Mouse (Mus musculus) small intestine, adult 2 months (tissue): ENCODE results near the gene Usp46. TPM values are rescaled to one million over a fixed set of nuclear protein-coding genes. Genes with fewer than 3 reads are reported as not detected.

Source experiments
- H3K27ac ChIP-seq: fragments of 200-500 bp; 2 replicates; pipeline ENCODE4 v1.5.1; 2012; ENCODE audit warnings: low read depth, low read length, control low read depth, inconsistent platforms; ENCODE audit not compliant: insufficient read depth
- H3K27me3 ChIP-seq: fragments of 200-500 bp; 2 replicates; pipeline ENCODE4 v1.6.1; 2012; ENCODE audit warnings: mild to moderate bottlenecking, moderate library complexity, low read length, inconsistent platforms; ENCODE audit not compliant: control insufficient read depth, insufficient read depth
- H3K36me3 ChIP-seq: fragments of 200-500 bp; 2 replicates; pipeline ENCODE4 v1.6.1; 2012; ENCODE audit warnings: mild to moderate bottlenecking, low read length, control low read depth, inconsistent platforms; ENCODE audit not compliant: control insufficient read depth, insufficient read depth
- H3K4me1 ChIP-seq: fragments of 200-500 bp; 2 replicates; pipeline ENCODE4 v1.6.1; 2012; ENCODE audit warnings: low read length, inconsistent platforms, mixed read lengths; ENCODE audit not compliant: control insufficient read depth, insufficient read depth, insufficient read length
- H3K4me3 ChIP-seq: fragments of 200-500 bp; 2 replicates; pipeline ENCODE4 v1.5.1; 2012; ENCODE audit warnings: low read depth, mild to moderate bottlenecking, control low read depth, inconsistent platforms, low read length, moderate library complexity
- CTCF ChIP-seq: fragments of 200-500 bp; IDR thresholded peaks from 2 replicates; pipeline ENCODE4 v1.5.1; 2012; ENCODE audit warnings: low read depth, mild to moderate bottlenecking, control low read depth, inconsistent platforms, low read length, moderate library complexity, mixed read lengths; ENCODE audit not compliant: insufficient replicate concordance, insufficient read length; ENCODE audit errors: extremely low read depth
- POLR2A ChIP-seq: fragments of 200-500 bp; IDR thresholded peaks from 2 replicates; pipeline ENCODE4 v1.6.1; 2012; ENCODE audit warnings: low read depth, mild to moderate bottlenecking, control low read depth, inconsistent platforms, low read length, moderate library complexity
- WGBS: fragments of 180-500 bp; shearing (Covaris S2); methylation state at CpG from one replicate; pipeline ENCODE4 v1.1.7; 2018; 5-methylcytosine and 5-hydroxymethylcytosine counted together
- polyA plus RNA-seq: library from polyadenylated mRNA; depleted of rRNA; stranded (reverse); fragments of >200 nt; gene quantifications from 2 replicates; pipeline ENCODE4 v1.2.3, GENCODE M21; 2012

Usp46 gene
- polyA plus RNA-seq, 1 experiment = 0.96 TPM

- 92% methylated on average over 4 of the region's 4 CpGs for WGBS
- TF ChIP-seq CTCF (no peak), POLR2A (no peak)
These were observed 27.7 kb downstream of the Usp46 start for GRCm38 (mm10) chr5:74040541-74040940.

GRCm38 (mm10) chr5:74035454-74035853 lies 32.8 kb downstream of the Usp46 start:
- Histone ChIP-seq H3K27me3 (no peaks in the 10 kb centered on the region), H3K27ac (no peak overlapping the region), H3K36me3 (peaks cover 7% of the 10 kb centered on the region), H3K4me1 (no peaks in the 10 kb centered on the region; the same call in 1 of the 2 replicates), H3K4me3 (no peak overlapping the region)
- WGBS = 90% methylated on average over 2 of the region's 2 CpGs
- no peak for TF ChIP-seq POLR2A
- TF ChIP-seq CTCF = no peak

More at GRCm38 (mm10) chr5:74040541-74040940, 27.7 kb downstream of the Usp46 start:
- Histone ChIP-seq H3K4me3 (no peak overlapping the region), H3K27me3 (no peaks in the 10 kb centered on the region), H3K4me1 (no peaks in the 10 kb centered on the region), H3K27ac (no peak overlapping the region), H3K36me3 (no peaks in the 10 kb centered on the region; the same call in 1 of the 2 replicates)

- WGBS = 86% methylated on average over 4 of the region's 4 CpGs
- peaks cover 7% of the 10 kb centered on the region for H3K36me3 ChIP-seq
- H3K27ac ChIP-seq = no peak overlapping the region
- H3K27me3 ChIP-seq = no peaks in the 10 kb centered on the region
- H3K4me3 ChIP-seq = no peak overlapping the region
- H3K4me1 ChIP-seq = peaks cover 5% of the 10 kb centered on the region
- no peak for TF ChIP-seq CTCF
- no peak for TF ChIP-seq POLR2A
These were observed 34.1 kb downstream of the Usp46 start for GRCm38 (mm10) chr5:74034177-74034576.

GRCm38 (mm10) chr5:74029787-74030186 lies 38.4 kb downstream of the Usp46 start:
- H3K27ac ChIP-seq = no peak overlapping the region
- H3K36me3 ChIP-seq = peaks cover 9% of the 10 kb centered on the region
- H3K4me3 ChIP-seq = no peak overlapping the region
- TF ChIP-seq POLR2A = no peak
- TF ChIP-seq CTCF = no peak
- peaks cover 5% of the 10 kb centered on the region for H3K4me1 ChIP-seq
- H3K27me3 ChIP-seq = no peaks in the 10 kb centered on the region
- WGBS = 19% methylated on average over 7 of the region's 7 CpGs

- Histone ChIP-seq H3K4me3 (no peak overlapping the region), H3K36me3 (peaks cover 9% of the 10 kb centered on the region), H3K27ac (no peak overlapping the region), H3K27me3 (no peaks in the 10 kb centered on the region), H3K4me1 (peaks cover 5% of the 10 kb centered on the region)
- 74% methylated on average over 25 of the region's 25 CpGs for WGBS
- no peak for TF ChIP-seq POLR2A
- TF ChIP-seq CTCF = no peak
These were observed 39.3 kb downstream of the Usp46 start for GRCm38 (mm10) chr5:74028691-74029479.

- no peak overlapping the region for H3K27ac ChIP-seq
- peaks cover 9% of the 10 kb centered on the region for H3K36me3 ChIP-seq
- TF ChIP-seq CTCF = no peak
- no peak for TF ChIP-seq POLR2A
- no peak overlapping the region for H3K4me3 ChIP-seq
- peaks cover 5% of the 10 kb centered on the region for H3K4me1 ChIP-seq
- no peaks in the 10 kb centered on the region for H3K27me3 ChIP-seq
- WGBS = 86% methylated on average over 2 of the region's 2 CpGs
These were observed 40.0 kb downstream of the Usp46 start for GRCm38 (mm10) chr5:74028221-74028620.

GRCm38 (mm10) chr5:74020506-74020905 lies 47.7 kb downstream of the Usp46 start:
- Histone ChIP-seq H3K4me3 (no peak overlapping the region), H3K27ac (no peak overlapping the region), H3K36me3 (peaks cover 3% of the 10 kb centered on the region; the same call in 1 of the 2 replicates), H3K4me1 (no peaks in the 10 kb centered on the region), H3K27me3 (no peaks in the 10 kb centered on the region)
- TF ChIP-seq POLR2A (no peak), CTCF (no peak)
- 95% methylated on average over 4 of the region's 4 CpGs for WGBS
